Mouse (Mus musculus): ENCODE data around the gene Hmg20b. TPM values are rescaled to one million over a fixed set of nuclear protein-coding genes. Genes with fewer than 3 reads are reported as not detected.

Gene Hmg20b
- polyA plus RNA-seq, 1 experiment from 2014 or later = 81.9 TPM

GRCm38 (mm10) chr10:81363436-81364346 lies 13.4 kb upstream of the Hmg20b start:
- 5% methylated on average over 54 of the region's 54 CpGs for WGBS
- H3K4me1 ChIP-seq = peaks cover 86% of the 10 kb centered on the region
- ATAC-seq (ENCODE audit: extremely low read depth, insufficient number of reproducible peaks, low FRiP score, low TSS enrichment) = peak; percentile 49; the same call in 1 of the 2 replicates

GRCm38 (mm10) chr10:81362336-81362949 lies 12.2 kb upstream of the Hmg20b start:
- H3K36me3 ChIP-seq = peaks cover 32% of the 10 kb centered on the region
- ATAC-seq (ENCODE audit: extremely low read depth, insufficient number of reproducible peaks, low FRiP score, low TSS enrichment) = no peak
- 30% methylated on average over 12 of the region's 12 CpGs for WGBS

More at GRCm38 (mm10) chr10:81363436-81364346, 13.4 kb upstream of the Hmg20b start:
- Histone ChIP-seq H3K9me3 (no peaks in the 10 kb centered on the region), H3K36me3 (peaks cover 45% of the 10 kb centered on the region), H3K27ac (replicated peaks) (peak overlapping the region; percentile 96), H3K9ac (peak overlapping the region; percentile 83), H3K27me3 (replicated peaks) (peaks cover 7% of the 10 kb centered on the region; the same call in 1 of the 2 replicates), H3K4me3 (peak overlapping the region; percentile 52), H3K4me2 (peak overlapping the region; percentile 81)

GRCm38 (mm10) chr10:81360721-81361120 lies 10.4 kb upstream of the Hmg20b start:
- H3K4me1 ChIP-seq = peaks cover 89% of the 10 kb centered on the region
- WGBS = 66% methylated on average over 8 of the region's 8 CpGs
- no peak for ATAC-seq (ENCODE audit: extremely low read depth, insufficient number of reproducible peaks, low FRiP score, low TSS enrichment)
- peak overlapping the region; percentile 21; the same call in 1 of the 2 replicates for H3K4me2 ChIP-seq
- H3K27me3 ChIP-seq (replicated peaks) = peaks cover 7% of the 10 kb centered on the region; the same call in 1 of the 2 replicates
- H3K36me3 ChIP-seq = peaks cover 18% of the 10 kb centered on the region
- no peak overlapping the region for H3K4me3 ChIP-seq
- peak overlapping the region; percentile 60 for H3K9ac ChIP-seq
- peak overlapping the region; percentile 61 for H3K27ac ChIP-seq (replicated peaks)
- no peaks in the 10 kb centered on the region for H3K9me3 ChIP-seq

More at GRCm38 (mm10) chr10:81362336-81362949, 12.2 kb upstream of the Hmg20b start:
- Histone ChIP-seq H3K4me2 (peak overlapping the region; percentile 81), H3K4me3 (peak overlapping the region; percentile 52; the same call in 1 of the 2 replicates), H3K27me3 (replicated peaks) (peaks cover 7% of the 10 kb centered on the region; the same call in 1 of the 2 replicates), H3K9me3 (no peaks in the 10 kb centered on the region), H3K9ac (peak overlapping the region; percentile 83), H3K27ac (replicated peaks) (peak overlapping the region; percentile 96), H3K4me1 (peaks cover 97% of the 10 kb centered on the region)

GRCm38 (mm10) chr10:81358841-81359240 lies 8.6 kb upstream of the Hmg20b start:
- Histone ChIP-seq H3K4me1 (peaks cover 70% of the 10 kb centered on the region), H3K9ac (peak overlapping the region; percentile 96), H3K4me3 (peak overlapping the region; percentile 92), H3K36me3 (peaks cover 18% of the 10 kb centered on the region), H3K27me3 (replicated peaks) (no peaks in the 10 kb centered on the region; the same call in 1 of the 2 replicates), H3K4me2 (peak overlapping the region; percentile 99), H3K27ac (replicated peaks) (peak overlapping the region; percentile 70), H3K9me3 (no peaks in the 10 kb centered on the region)
- WGBS = 48% methylated on average over 1 of the region's 1 CpGs
- no peak for ATAC-seq (ENCODE audit: extremely low read depth, insufficient number of reproducible peaks, low FRiP score, low TSS enrichment)

- H3K9ac ChIP-seq = peak overlapping the region; percentile 96
- H3K4me1 ChIP-seq = peaks cover 63% of the 10 kb centered on the region
- H3K36me3 ChIP-seq = peaks cover 18% of the 10 kb centered on the region
- no peaks in the 10 kb centered on the region for H3K27me3 ChIP-seq (replicated peaks)
- 19% methylated on average over 4 of the region's 4 CpGs for WGBS
- H3K27ac ChIP-seq (replicated peaks) = peak overlapping the region; percentile 70
- peak overlapping the region; percentile 92 for H3K4me3 ChIP-seq
- peak overlapping the region; percentile 99 for H3K4me2 ChIP-seq
- no peaks in the 10 kb centered on the region for H3K9me3 ChIP-seq
- ATAC-seq (ENCODE audit: extremely low read depth, insufficient number of reproducible peaks, low FRiP score, low TSS enrichment) = no peak
Measured at GRCm38 (mm10) chr10:81358209-81358608, 7.9 kb upstream of the Hmg20b start.

- peak; percentile 83 for ATAC-seq (ENCODE audit: extremely low read depth, insufficient number of reproducible peaks, low FRiP score, low TSS enrichment)
- H3K36me3 ChIP-seq = peaks cover 14% of the 10 kb centered on the region
- H3K4me3 ChIP-seq = peak within 1 kb of the TSS; percentile 92
- peaks cover 54% of the 10 kb centered on the region for H3K4me1 ChIP-seq
- no peaks in the 10 kb centered on the region for H3K9me3 ChIP-seq
- peak within 1 kb of the TSS; percentile 96 for H3K9ac ChIP-seq
- WGBS = 2% methylated on average over 79 of the region's 79 CpGs
- peak within 1 kb of the TSS; percentile 70 for H3K27ac ChIP-seq (replicated peaks)
- H3K27me3 ChIP-seq (replicated peaks) = no peaks in the 10 kb centered on the region
- H3K4me2 ChIP-seq = peak within 1 kb of the TSS; percentile 99
Measured at GRCm38 (mm10) chr10:81356991-81357844, 6.9 kb upstream of the Hmg20b start, which contains the start of gene Mfsd12. TSS of gene Mfsd12 (plus strand) at chr10:81357491.

GRCm38 (mm10) chr10:81356352-81356990 lies 6.2 kb upstream of the Hmg20b start:
- Histone ChIP-seq H3K9me3 (no peaks in the 10 kb centered on the region), H3K27me3 (replicated peaks) (no peaks in the 10 kb centered on the region), H3K4me2 (peak overlapping the region; percentile 99), H3K27ac (replicated peaks) (no peak overlapping the region), H3K4me3 (peak overlapping the region; percentile 92), H3K9ac (peak overlapping the region; percentile 28), H3K4me1 (peaks cover 51% of the 10 kb centered on the region), H3K36me3 (peaks cover 7% of the 10 kb centered on the region)
- 49% methylated on average over 12 of the region's 12 CpGs for WGBS
- ATAC-seq (ENCODE audit: extremely low read depth, insufficient number of reproducible peaks, low FRiP score, low TSS enrichment) = no peak

GRCm38 (mm10) chr10:81355533-81355932 lies 5.3 kb upstream of the Hmg20b start:
- no peak overlapping the region for H3K27ac ChIP-seq (replicated peaks)
- H3K36me3 ChIP-seq = no peaks in the 10 kb centered on the region
- no peak overlapping the region for H3K4me2 ChIP-seq
- no peak overlapping the region for H3K9ac ChIP-seq
- ATAC-seq (ENCODE audit: extremely low read depth, insufficient number of reproducible peaks, low FRiP score, low TSS enrichment) = no peak
- peaks cover 48% of the 10 kb centered on the region for H3K4me1 ChIP-seq
- WGBS = 67% methylated on average over 4 of the region's 4 CpGs
- H3K27me3 ChIP-seq (replicated peaks) = no peaks in the 10 kb centered on the region
- no peak overlapping the region for H3K4me3 ChIP-seq
- H3K9me3 ChIP-seq = no peaks in the 10 kb centered on the region

GRCm38 (mm10) chr10:81354738-81355477 lies 4.6 kb upstream of the Hmg20b start:
- Histone ChIP-seq H3K4me1 (peaks cover 42% of the 10 kb centered on the region), H3K9me3 (no peaks in the 10 kb centered on the region), H3K4me3 (no peak overlapping the region), H3K27me3 (replicated peaks) (no peaks in the 10 kb centered on the region), H3K4me2 (no peak overlapping the region), H3K9ac (0 out of 2 replicates have a peak overlapping the region, but pooled peaks have one; percentile 28), H3K27ac (replicated peaks) (no peak overlapping the region), H3K36me3 (no peaks in the 10 kb centered on the region)
- ATAC-seq (ENCODE audit: extremely low read depth, insufficient number of reproducible peaks, low FRiP score, low TSS enrichment) = no peak
- WGBS = 56% methylated on average over 9 of the region's 9 CpGs
